Mouse (Mus musculus) neural tube, embryonic 12.5 days (tissue): ENCODE results near the gene Cpne9. TPM values are rescaled to one million over a fixed set of nuclear protein-coding genes. Genes with fewer than 3 reads are reported as not detected.
"Not testable (repeated sequence)": the region's sequence is repeated elsewhere in the genome, so short reads cannot be mapped to it uniquely, and the experiment has no call there.

Experiments
- ATAC-seq: fragments of 200-750 bp; cut with Nextera tagmentation; 2 replicates; pipeline ENCODE4 v1.8.0; 2017; ENCODE audit warnings: low read depth, mild to moderate bottlenecking, moderate TSS enrichment, moderate library complexity; ENCODE audit not compliant: low FRiP score
- H3K27ac ChIP-seq: fragments of 300-500 bp; sonication (generic); 2 replicates; pipeline ENCODE4 v1.5.1; 2016
- H3K27me3 ChIP-seq: fragments of 300-500 bp; sonication (generic); replicated peaks from 2 replicates; pipeline ENCODE4 v1.6.1; 2016; ENCODE audit warnings: mild to moderate bottlenecking
- H3K36me3 ChIP-seq: fragments of 300-500 bp; sonication (generic); 2 replicates; pipeline ENCODE4 v1.6.1; 2016; ENCODE audit warnings: mild to moderate bottlenecking
- H3K4me1 ChIP-seq: fragments of 300-500 bp; sonication (generic); 2 replicates; pipeline ENCODE4 v1.6.1; 2016
- H3K4me2 ChIP-seq: fragments of 300-500 bp; sonication (generic); replicated peaks from 2 replicates; pipeline ENCODE4 v1.6.1; 2016; ENCODE audit warnings: mild to moderate bottlenecking
- H3K4me3 ChIP-seq: fragments of 300-500 bp; sonication (generic); 2 replicates; pipeline ENCODE4 v1.5.1; 2016
- H3K9ac ChIP-seq: fragments of 300-500 bp; sonication (generic); 2 replicates; pipeline ENCODE4 v1.6.1; 2016; ENCODE audit warnings: mild to moderate bottlenecking
- H3K9me3 ChIP-seq: fragments of 300-500 bp; sonication (generic); 2 replicates; pipeline ENCODE4 v1.6.1; 2016; ENCODE audit warnings: mild to moderate bottlenecking
- WGBS: fragments of 180-500 bp; shearing (Covaris S2); methylation state at CpG from one replicate; pipeline ENCODE4 v1.1.7; 2016; 5-methylcytosine and 5-hydroxymethylcytosine counted together
- polyA plus RNA-seq: library from polyadenylated mRNA; unstranded; fragments of >200 nt; fragmentation: Nextera tagmentation; extraction: Ambion mirVana; gene quantifications from 2 replicates; pipeline ENCODE4 v1.2.1, GENCODE M21; 2016

Cpne9 gene
- polyA plus RNA-seq, 1 experiment from 2014 or later = 0.56 TPM

DNA sequence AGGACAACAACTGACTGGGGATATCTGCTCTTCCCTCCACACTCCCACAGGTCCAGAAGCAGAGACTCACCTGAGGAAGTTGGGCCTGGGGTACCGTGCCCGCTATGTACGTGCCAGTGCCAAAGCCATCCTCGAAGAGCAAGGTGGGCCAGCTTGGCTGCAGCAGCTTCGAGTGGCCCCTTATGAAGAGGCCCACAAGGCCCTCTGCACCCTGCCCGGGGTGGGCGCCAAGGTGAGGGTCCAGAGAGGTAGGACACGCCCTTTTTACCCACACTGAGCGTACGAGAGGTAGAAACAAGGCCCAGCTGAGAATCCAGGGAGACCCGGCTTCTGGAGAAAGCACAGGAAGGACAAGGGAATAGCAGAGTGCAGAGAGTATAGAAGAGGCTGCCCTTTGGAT is 49.6 kb downstream of the Cpne9 start:
- Histone ChIP-seq H3K27me3 (no peaks in the 10 kb centered on the region), H3K9ac (no peak overlapping the region), H3K9me3 (no peaks in the 10 kb centered on the region), H3K4me3 (no peak overlapping the region), H3K4me1 (peaks cover 8% of the 10 kb centered on the region; the same call in 1 of the 2 replicates), H3K4me2 (no peak overlapping the region), H3K27ac (no peak overlapping the region), H3K36me3 (peaks cover 51% of the 10 kb centered on the region)
- WGBS = 92% methylated on average over 11 of the region's 11 CpGs
- ATAC-seq = no peak

DNA sequence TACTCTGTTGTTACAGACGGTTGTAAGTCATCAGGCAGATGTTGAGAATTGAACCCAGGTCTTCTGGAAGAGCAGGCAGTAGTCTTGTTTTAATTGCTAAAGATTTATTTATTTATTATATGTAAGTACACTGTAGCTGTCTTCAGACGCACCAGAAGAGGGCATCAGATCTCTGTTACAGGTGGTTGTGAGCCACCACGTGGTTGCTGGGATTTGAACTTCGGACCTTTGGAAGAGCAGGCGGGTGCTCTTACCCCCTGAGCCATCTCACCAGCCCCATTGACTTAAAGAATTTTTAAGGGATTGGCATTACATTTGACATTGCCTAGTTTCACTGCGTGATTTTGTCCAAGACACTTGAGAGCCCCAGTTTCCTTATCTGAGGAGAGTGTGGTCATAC is 50.6 kb downstream of the Cpne9 start:
- 83% methylated on average over 6 of the region's 6 CpGs for WGBS
- not testable (repeated sequence) for H3K4me3 ChIP-seq, H3K4me1 ChIP-seq, H3K9me3 ChIP-seq, H3K9ac ChIP-seq, H3K4me2 ChIP-seq, H3K27ac ChIP-seq, ATAC-seq, H3K27me3 ChIP-seq
- H3K36me3 ChIP-seq = peaks cover 58% of the 10 kb centered on the region

DNA sequence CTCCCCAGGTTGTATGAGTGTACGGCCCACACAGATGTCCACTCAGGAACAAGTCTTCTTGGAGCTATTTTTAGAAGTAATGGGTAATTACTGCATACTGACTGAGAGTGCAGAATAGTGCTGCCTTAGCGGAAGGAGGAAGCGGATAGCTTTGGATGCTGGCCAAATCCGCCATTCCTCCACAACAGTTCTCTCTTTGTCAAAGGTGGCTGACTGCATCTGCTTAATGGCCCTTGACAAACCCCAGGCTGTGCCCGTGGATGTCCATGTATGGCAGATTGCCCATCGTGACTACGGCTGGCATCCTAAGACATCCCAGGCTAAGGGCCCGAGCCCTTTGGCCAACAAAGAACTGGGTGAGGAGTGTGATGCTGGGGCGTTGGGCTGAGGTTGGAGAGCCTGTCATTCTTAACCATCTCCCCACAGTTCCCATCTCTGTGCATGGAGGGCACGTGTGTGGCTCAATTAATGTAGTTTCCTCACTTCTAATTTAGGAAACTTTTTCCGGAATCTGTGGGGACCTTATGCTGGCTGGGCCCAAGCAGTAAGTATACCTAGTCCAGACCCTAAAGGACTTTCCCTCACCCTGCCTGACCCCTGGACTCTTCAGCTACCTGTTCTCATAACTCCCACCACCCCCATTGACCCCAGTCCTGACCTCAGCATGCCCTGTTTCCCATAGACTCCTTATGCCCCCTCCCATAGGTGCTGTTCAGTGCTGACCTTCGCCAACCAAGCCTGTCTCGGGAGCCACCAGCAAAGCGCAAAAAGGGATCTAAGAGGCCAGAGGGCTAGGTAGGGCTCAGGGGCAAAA is 51.2 kb downstream of the Cpne9 start:
- H3K4me1 ChIP-seq = peaks cover 2% of the 10 kb centered on the region; the same call in 1 of the 2 replicates
- no peak overlapping the region for H3K9ac ChIP-seq
- no peaks in the 10 kb centered on the region for H3K27me3 ChIP-seq
- WGBS = 70% methylated on average over 14 of the region's 14 CpGs
- no peak overlapping the region for H3K27ac ChIP-seq
- H3K4me2 ChIP-seq = no peak overlapping the region
- no peak overlapping the region for H3K4me3 ChIP-seq
- no peaks in the 10 kb centered on the region for H3K9me3 ChIP-seq
- H3K36me3 ChIP-seq = peaks cover 64% of the 10 kb centered on the region
- ATAC-seq = peak; percentile 74

DNA sequence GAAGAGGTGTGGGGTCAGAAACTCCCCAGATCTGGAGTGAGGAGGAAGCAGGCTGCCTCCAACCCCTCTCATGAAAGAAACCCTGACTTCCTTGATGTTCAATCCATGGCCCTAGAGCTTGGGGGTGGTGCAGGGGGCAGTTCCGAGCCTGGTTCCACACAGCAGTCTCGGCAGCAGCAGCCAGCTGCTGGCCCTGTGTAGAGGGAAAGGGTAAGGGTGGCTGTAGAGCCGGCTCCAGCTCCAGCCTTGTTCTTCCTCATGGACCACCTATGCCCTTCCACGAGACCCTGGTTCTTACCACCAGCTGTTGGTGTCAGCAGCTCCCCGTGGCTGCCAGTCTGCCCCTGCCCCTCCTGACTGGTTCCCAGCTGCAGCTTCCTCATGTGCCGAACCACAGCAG is 52.1 kb downstream of the Cpne9 start:
- Histone ChIP-seq H3K4me3 (no peak overlapping the region), H3K9ac (no peak overlapping the region), H3K27ac (no peak overlapping the region), H3K36me3 (peaks cover 71% of the 10 kb centered on the region), H3K27me3 (no peaks in the 10 kb centered on the region), H3K9me3 (no peaks in the 10 kb centered on the region), H3K4me1 (peaks cover 2% of the 10 kb centered on the region; the same call in 1 of the 2 replicates), H3K4me2 (no peak overlapping the region)
- WGBS = 81% methylated on average over 6 of the region's 6 CpGs
- no peak for ATAC-seq

DNA sequence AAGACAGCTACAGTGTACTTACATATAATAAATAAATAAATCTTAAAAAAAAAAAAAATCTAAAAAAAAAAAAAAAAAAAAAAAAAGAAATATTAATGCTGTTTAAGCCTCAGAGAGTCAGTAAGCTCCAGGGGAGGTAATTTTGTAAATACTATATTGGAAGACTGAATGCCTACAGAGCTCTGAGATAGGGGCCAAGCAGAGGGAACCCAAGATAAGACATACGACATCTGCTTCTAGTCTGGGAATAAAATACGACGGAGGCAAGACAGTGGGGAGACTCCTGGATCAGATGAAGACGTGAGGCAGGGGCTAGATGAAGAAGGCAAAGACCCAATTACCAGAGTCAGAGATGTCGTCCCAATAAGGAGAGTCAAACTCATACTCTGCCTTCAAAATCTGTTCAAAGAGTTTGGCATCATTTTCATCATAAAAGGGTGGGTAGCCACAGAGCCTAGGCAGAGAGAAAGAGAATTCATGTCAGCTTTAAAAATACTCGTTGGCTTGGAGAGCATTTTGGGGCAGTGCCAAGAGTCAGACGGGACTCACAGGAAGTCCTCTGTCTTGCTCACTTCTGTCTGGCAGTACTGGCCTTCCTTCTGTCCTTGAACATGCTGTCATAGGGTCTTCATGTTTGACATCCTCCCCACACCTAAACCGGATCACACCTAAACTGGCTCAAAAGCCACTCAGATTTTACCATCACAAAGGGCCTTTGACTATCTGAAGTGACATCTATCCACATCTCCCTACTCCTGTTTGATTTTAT is 54.9 kb downstream of the Cpne9 start:
- Histone ChIP-seq H3K27ac (no peak overlapping the region), H3K36me3 (peaks cover 68% of the 10 kb centered on the region), H3K9ac (no peak overlapping the region), H3K4me2 (no peak overlapping the region), H3K27me3 (no peaks in the 10 kb centered on the region), H3K4me1 (peaks cover 2% of the 10 kb centered on the region; the same call in 1 of the 2 replicates), H3K9me3 (no peaks in the 10 kb centered on the region), H3K4me3 (no peak overlapping the region)
- ATAC-seq = no peak
- WGBS = 82% methylated on average over 8 of the region's 8 CpGs

DNA sequence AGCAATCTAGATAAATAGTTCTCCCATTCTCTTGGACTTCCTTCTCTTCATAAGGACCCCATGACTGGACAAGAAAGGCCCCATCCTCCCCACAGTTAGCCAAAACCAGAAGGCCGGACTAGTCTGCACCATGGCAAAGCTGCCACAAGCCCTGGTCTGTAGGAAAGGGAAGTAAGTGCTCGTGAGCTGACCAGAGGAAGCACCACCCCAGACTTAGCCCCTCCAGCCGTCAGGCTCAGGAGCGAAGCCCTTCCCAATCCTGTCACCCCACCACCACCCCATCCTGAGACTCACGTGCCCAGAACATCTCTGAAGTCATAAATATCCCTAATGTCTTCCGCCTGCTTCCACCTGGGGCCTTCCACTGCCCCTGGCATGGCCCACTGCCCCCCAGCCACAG is 59.5 kb downstream of the Cpne9 start:
- Histone ChIP-seq H3K9ac (no peak overlapping the region), H3K27me3 (no peaks in the 10 kb centered on the region), H3K4me3 (no peak overlapping the region), H3K4me1 (peaks cover 17% of the 10 kb centered on the region), H3K36me3 (peaks cover 31% of the 10 kb centered on the region), H3K4me2 (peak overlapping the region; percentile 72; the same call in 1 of the 2 replicates), H3K9me3 (no peaks in the 10 kb centered on the region), H3K27ac (no peak overlapping the region)
- 82% methylated on average over 6 of the region's 6 CpGs for WGBS
- no peak for ATAC-seq

DNA sequence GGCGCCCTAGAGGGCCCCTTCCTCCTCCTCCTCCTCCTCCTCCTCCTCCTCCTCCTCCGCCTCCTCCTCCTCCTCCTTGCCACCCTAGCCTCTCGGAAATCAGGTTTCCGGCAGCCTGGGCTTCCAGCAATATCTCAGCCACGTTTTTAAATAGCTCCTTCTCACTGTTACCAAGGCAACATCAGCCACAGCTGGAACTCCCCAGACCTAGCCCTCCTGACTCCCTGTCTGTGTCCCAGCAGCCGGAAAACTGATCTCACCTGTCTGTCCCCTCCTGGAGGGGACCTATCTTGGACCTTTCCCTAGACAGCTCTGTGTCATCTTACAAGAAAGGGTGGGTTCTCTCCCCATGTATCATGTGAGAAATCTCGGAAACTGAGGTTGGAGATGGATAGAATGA is 60.2 kb downstream of the Cpne9 start:
- H3K27ac ChIP-seq = no peak overlapping the region

DNA sequence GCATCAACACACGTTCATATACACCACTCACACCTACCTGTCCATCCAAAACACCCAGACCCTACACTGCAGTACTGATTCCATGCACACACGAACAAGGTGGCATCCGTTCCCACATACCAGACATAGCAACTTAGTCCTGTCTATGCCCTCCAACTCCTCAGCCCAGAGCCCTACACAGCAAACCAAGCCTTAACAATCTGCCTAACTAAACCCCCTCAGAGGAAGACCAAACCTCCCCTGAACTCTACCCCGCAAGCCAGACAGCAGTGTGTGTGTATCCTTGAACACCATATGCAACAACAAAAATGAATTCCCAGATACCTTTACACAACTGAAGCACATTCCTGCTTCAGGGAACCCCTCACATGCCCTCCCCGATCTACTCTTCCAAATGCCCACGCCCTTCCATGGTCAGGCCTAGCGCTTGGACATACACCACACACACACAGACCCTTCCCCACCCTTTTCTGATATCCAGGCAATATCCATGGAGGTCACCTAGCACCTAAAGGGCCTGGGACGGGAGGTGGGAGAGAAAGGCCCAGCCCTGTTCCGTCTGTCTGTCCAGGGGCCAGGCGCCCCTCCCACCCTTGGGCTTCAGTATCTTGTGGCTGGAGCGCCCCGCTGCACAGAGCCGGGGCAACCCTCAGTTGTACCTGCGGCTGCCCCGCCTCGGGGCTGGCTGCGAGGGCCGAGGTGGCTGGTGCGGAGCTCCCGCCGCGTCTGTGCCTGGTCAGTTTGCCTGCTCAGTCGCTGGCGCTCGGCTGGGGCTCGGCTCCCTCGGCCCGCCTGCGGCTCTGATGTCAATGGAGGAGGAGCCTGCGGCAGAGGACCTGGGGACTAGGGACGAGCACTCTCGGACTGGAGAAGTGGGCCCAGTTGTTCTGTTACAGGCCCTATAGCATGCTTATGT is 61.3 kb downstream of the Cpne9 start, which contains the start of gene Camk1:
TSS of gene Camk1 (minus strand) at position 808 of the 916 bp plus-strand sequence.
- 17% methylated on average over 32 of the region's 32 CpGs for WGBS
- no peaks in the 10 kb centered on the region for H3K27me3 ChIP-seq
- ATAC-seq = peak; percentile 83
- H3K4me1 ChIP-seq = peaks cover 17% of the 10 kb centered on the region
- H3K36me3 ChIP-seq = peaks cover 17% of the 10 kb centered on the region; the same call in 1 of the 2 replicates
- no peaks in the 10 kb centered on the region for H3K9me3 ChIP-seq
- peak within 1 kb of the TSS; percentile 72 for H3K4me2 ChIP-seq
- peak within 1 kb of the TSS; percentile 51 for H3K4me3 ChIP-seq
- no peak within 1 kb of the TSS for H3K27ac ChIP-seq
- peak within 1 kb of the TSS; percentile 73 for H3K9ac ChIP-seq

More for the DNA sequence above, 60.2 kb downstream of the Cpne9 start:
- peaks cover 28% of the 10 kb centered on the region for H3K36me3 ChIP-seq
- no peak for ATAC-seq
- WGBS = 47% methylated on average over 6 of the region's 7 CpGs
- peak overlapping the region; percentile 72 for H3K4me2 ChIP-seq
- H3K4me1 ChIP-seq = peaks cover 17% of the 10 kb centered on the region
- H3K9ac ChIP-seq = no peak overlapping the region
- peak overlapping the region; percentile 0; the same call in 1 of the 2 replicates for H3K4me3 ChIP-seq
- no peaks in the 10 kb centered on the region for H3K27me3 ChIP-seq
- H3K9me3 ChIP-seq = no peaks in the 10 kb centered on the region

DNA sequence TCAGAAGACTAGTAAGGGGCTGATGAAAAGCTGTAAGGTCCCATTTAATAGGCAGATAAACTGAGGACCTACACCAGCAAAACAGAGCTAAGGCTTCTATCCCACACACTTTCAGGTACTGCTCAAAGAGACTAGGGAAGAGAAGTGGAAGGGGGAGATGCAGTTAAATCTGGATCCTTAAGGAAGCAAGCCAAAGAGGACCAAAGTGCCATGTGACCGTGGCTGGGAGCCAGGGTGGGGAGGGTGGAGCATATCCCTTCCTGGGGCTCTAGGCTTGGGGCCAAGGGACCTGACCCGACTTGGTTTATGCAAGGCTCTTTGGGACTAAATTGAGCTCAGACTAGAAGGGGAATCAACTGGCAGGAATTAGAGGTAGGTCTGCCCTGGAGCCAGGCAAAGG is 62.2 kb downstream of the Cpne9 start:
- 0 out of 2 replicates have a peak, but pooled peaks have one; percentile 13 for ATAC-seq
- Histone ChIP-seq H3K9ac (no peak overlapping the region), H3K4me3 (no peak overlapping the region), H3K9me3 (no peaks in the 10 kb centered on the region), H3K36me3 (peaks cover 8% of the 10 kb centered on the region; the same call in 1 of the 2 replicates), H3K27me3 (no peaks in the 10 kb centered on the region), H3K4me1 (peaks cover 17% of the 10 kb centered on the region), H3K27ac (no peak overlapping the region), H3K4me2 (peak overlapping the region; percentile 72; the same call in 1 of the 2 replicates)
- WGBS = 65% methylated on average over 2 of the region's 2 CpGs

DNA sequence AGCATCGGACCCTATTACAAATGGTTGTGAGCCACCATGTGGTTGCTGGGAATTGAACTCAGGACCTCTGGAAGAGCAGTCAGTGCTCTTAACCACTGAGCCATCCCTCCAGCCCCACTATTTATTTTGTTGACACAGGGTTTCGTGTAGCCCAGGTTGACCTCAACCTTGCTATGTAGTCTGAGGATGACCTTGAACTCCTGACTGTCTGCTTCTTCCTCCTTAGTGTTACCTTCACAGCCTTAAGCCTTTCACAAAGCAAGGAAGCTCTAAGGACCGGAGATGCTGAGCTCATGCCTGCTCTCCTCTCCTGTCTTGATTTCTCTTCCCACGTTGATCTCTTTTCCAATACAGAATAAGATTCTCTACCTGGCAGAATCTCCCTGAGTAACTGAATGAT is 64.8 kb downstream of the Cpne9 start:
- Histone ChIP-seq H3K9ac (no peak overlapping the region), H3K27ac (no peak overlapping the region), H3K4me1 (peaks cover 17% of the 10 kb centered on the region), H3K27me3 (no peaks in the 10 kb centered on the region), H3K4me2 (no peak overlapping the region), H3K4me3 (no peak overlapping the region), H3K36me3 (no peaks in the 10 kb centered on the region), H3K9me3 (no peaks in the 10 kb centered on the region)
- WGBS = 81% methylated on average over 4 of the region's 4 CpGs
- ATAC-seq = no peak

DNA sequence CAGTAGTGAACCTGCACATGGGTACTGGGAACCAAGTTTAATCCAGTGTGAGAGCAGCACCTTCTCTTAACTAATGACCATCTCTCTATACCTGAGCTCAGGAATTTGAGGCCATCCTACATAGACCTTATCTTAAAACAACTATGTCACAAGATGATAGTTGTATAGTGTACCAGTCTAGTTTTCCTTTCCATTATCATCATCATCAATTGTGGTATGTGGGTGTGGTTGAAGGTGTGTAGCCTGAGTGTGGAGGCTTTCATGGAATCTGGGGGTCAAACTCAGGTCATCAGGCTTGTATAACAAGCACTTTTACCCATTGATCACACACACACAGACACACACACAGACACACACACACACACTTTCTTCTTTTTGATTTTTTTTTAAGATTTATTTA is 68.4 kb downstream of the Cpne9 start:
- no peaks in the 10 kb centered on the region for H3K4me1 ChIP-seq
- no peak for ATAC-seq
- H3K9ac ChIP-seq = no peak overlapping the region
- no peaks in the 10 kb centered on the region for H3K9me3 ChIP-seq
- H3K4me2 ChIP-seq = no peak overlapping the region
- no peak overlapping the region for H3K4me3 ChIP-seq
- no peaks in the 10 kb centered on the region for H3K27me3 ChIP-seq
- H3K36me3 ChIP-seq = no peaks in the 10 kb centered on the region
- no peak overlapping the region for H3K27ac ChIP-seq
